Mouse (Mus musculus) heart, postnatal 0 days (tissue): ENCODE data around the gene Acyp1. TPM values are rescaled to one million over a fixed set of nuclear protein-coding genes. Genes with fewer than 3 reads are reported as not detected.

Source experiments
- ATAC-seq: fragments of 200-750 bp; cut with Nextera tagmentation; 2 replicates; pipeline ENCODE4 v1.8.0; 2017; ENCODE audit warnings: low read depth, moderate number of reproducible peaks, moderate library complexity; ENCODE audit not compliant: insufficient read depth
- DNase-seq: peaks from one replicate; pipeline ENCODE4 v3.0.0-alpha.2; 2016; ENCODE audit warnings: low spot score
- H3K27ac ChIP-seq: fragments of 300-500 bp; sonication (generic); 2 replicates; pipeline ENCODE4 v1.5.1; 2014; ENCODE audit warnings: low read depth, mild to moderate bottlenecking
- H3K27me3 ChIP-seq: fragments of 300-500 bp; sonication (generic); 2 replicates; pipeline ENCODE4 v1.6.1; 2014; ENCODE audit warnings: low read length, mixed read lengths; ENCODE audit not compliant: control insufficient read depth, insufficient read depth
- H3K36me3 ChIP-seq: fragments of 300-500 bp; sonication (generic); replicated peaks from 2 replicates; pipeline ENCODE4 v1.6.1; 2014; ENCODE audit warnings: low read length, mixed read lengths; ENCODE audit not compliant: control insufficient read depth, insufficient read depth
- H3K4me1 ChIP-seq: fragments of 300-500 bp; sonication (generic); 2 replicates; pipeline ENCODE4 v1.6.1; 2014; ENCODE audit warnings: antibody characterized with exemption; ENCODE audit not compliant: control insufficient read depth, insufficient read depth
- H3K4me2 ChIP-seq: fragments of 300-500 bp; sonication (generic); 2 replicates; pipeline ENCODE4 v1.6.1; 2014; ENCODE audit warnings: low read depth, mild to moderate bottlenecking, low read length, moderate library complexity
- H3K4me3 ChIP-seq: fragments of 300-500 bp; sonication (generic); 2 replicates; pipeline ENCODE4 v1.5.1; 2014; ENCODE audit warnings: low read depth, low read length
- H3K9ac ChIP-seq: fragments of 300-500 bp; sonication (generic); replicated peaks from 2 replicates; pipeline ENCODE4 v1.6.1; 2014; ENCODE audit warnings: low read depth, low read length, mixed read lengths
- H3K9me3 ChIP-seq: fragments of 300-500 bp; sonication (generic); replicated peaks from 2 replicates; pipeline ENCODE4 v1.6.1; 2016; ENCODE audit warnings: low read length; ENCODE audit not compliant: control insufficient read depth
- CTCF ChIP-seq: IDR thresholded peaks from 2 replicates; pipeline ENCODE4 v1.5.1; 2016; ENCODE audit warnings: antibody characterized with exemption, control low read depth, low read depth
- EP300 ChIP-seq: IDR thresholded peaks from 2 replicates; pipeline ENCODE4 v1.6.1; 2016; ENCODE audit warnings: antibody characterized with exemption, low read depth
- WGBS: fragments of 180-500 bp; shearing (Covaris S2); extraction: QIAGEN DNeasy Blood & Tissue Kit; methylation state at CpG from one replicate; pipeline ENCODE4 v1.1.7; 2014; 5-methylcytosine and 5-hydroxymethylcytosine counted together
- polyA plus RNA-seq: library from polyadenylated mRNA; unstranded; fragments of >200 nt; fragmentation: Nextera tagmentation; extraction: Ambion mirVana; gene quantifications from 2 replicates; pipeline ENCODE4 v1.2.1, GENCODE M21; 2015
- total RNA-seq: library from RNA; depleted of rRNA; stranded (reverse); fragments of >200 nt; gene quantifications from 2 replicates; pipeline ENCODE4 v1.2.3, GENCODE M21; 2014; ENCODE audit warnings: low replicate concordance

The Acyp1 gene
- total and polyA plus RNA-seq, 2 experiments from 2014 or later = 18.1 to 59.8 TPM

- no peak for TF ChIP-seq EP300
- TF ChIP-seq CTCF = no peak
- ATAC-seq = 0 out of 2 replicates have a peak, but pooled peaks have one; percentile 27
- H3K27ac ChIP-seq = peak overlapping the region; percentile 59
- no peak overlapping the region for H3K9ac ChIP-seq
- no peaks in the 10 kb centered on the region for H3K9me3 ChIP-seq
- no peak overlapping the region for H3K4me2 ChIP-seq
- WGBS = 57% methylated on average over 7 of the region's 7 CpGs
- H3K27me3 ChIP-seq = no peaks in the 10 kb centered on the region
- 0 out of 2 replicates have a peak, but pooled peaks cover 18% of the 10 kb centered on the region for H3K36me3 ChIP-seq
- H3K4me3 ChIP-seq = no peak overlapping the region
- peak; percentile 7 for DNase-seq
- no peaks in the 10 kb centered on the region for H3K4me1 ChIP-seq
Measured at GRCm38 (mm10) chr12:85256074-85256751, 32.0 kb downstream of the Acyp1 start.

- no peaks in the 10 kb centered on the region for H3K27me3 ChIP-seq
- 0 out of 2 replicates have a peak, but pooled peaks cover 4% of the 10 kb centered on the region for H3K9me3 ChIP-seq
- ATAC-seq (no peak), DNase-seq (no peak)
- TF ChIP-seq CTCF (no peak), EP300 (no peak)
- H3K36me3 ChIP-seq = peaks cover 16% of the 10 kb centered on the region
- no peak overlapping the region for H3K9ac ChIP-seq
- H3K4me1 ChIP-seq = no peaks in the 10 kb centered on the region
- 68% methylated on average over 3 of the region's 3 CpGs for WGBS
- no peak overlapping the region for H3K27ac ChIP-seq
- H3K4me3 ChIP-seq = no peak overlapping the region
- H3K4me2 ChIP-seq = no peak overlapping the region
Measured at GRCm38 (mm10) chr12:85252083-85252482, 36.2 kb downstream of the Acyp1 start.

- Histone ChIP-seq H3K9ac (no peak overlapping the region), H3K9me3 (no peaks in the 10 kb centered on the region), H3K27me3 (no peaks in the 10 kb centered on the region), H3K4me1 (no peaks in the 10 kb centered on the region), H3K36me3 (peaks cover 25% of the 10 kb centered on the region), H3K27ac (no peak overlapping the region), H3K4me3 (no peak overlapping the region), H3K4me2 (no peak overlapping the region)
- no peak for TF ChIP-seq CTCF
- no peak for TF ChIP-seq EP300
- 92% methylated on average over 5 of the region's 5 CpGs for WGBS
- no peak for DNase-seq
- no peak for ATAC-seq
Measured at GRCm38 (mm10) chr12:85237553-85237952, 50.7 kb downstream of the Acyp1 start.

DNA sequence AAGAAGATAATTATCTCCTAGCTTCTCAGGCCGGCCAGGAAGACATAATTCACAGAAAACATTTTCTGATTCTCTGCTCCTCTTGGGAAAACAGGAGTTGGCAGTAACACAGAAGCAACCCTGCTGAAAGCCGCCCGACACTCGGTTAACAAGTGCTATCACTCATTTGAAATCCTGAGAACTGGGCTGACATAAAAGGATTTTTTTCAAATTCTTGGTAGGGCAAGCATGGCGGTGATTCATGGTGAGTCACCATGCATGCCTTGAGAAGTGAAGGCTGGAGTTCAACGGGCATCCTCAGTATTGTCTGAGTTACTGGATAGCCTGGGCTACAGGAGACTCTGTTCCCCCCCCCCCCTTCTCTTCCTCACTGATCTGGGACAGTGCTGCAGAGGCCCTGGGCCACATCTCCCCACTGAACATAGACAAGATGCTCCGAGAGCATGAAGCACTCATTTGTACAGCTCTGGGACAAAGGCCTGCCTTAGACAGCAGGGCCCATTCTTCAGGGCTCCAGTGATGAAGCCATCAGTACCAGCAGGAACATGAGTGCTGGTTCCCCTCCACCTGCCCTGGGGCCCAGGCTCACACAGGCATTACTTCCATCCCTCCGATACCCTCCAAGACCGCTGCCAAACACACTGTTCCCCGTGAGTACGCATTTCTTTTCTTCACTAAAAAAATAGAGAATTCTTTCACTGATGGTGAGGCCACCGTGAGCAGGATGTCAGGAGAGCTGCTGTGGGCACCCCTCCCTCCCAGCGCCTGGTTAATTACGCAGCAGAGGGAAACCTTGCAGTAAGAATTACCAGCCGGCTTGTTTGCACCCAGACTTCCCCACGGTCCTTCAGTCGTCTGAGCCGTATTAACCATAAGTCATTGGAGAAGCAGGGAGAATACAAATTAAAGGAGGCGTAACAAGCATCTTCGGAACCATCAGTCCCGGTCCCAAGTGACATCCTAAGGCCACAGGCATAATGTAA is 54.6 kb downstream of the Acyp1 start:
- no peak overlapping the region for H3K4me2 ChIP-seq
- H3K27ac ChIP-seq = no peak overlapping the region
- no peaks in the 10 kb centered on the region for H3K4me1 ChIP-seq
- H3K9me3 ChIP-seq = no peaks in the 10 kb centered on the region
- no peak for TF ChIP-seq EP300
- no peak for TF ChIP-seq CTCF
- H3K4me3 ChIP-seq = no peak overlapping the region
- no peak for DNase-seq
- no peaks in the 10 kb centered on the region for H3K27me3 ChIP-seq
- peaks cover 16% of the 10 kb centered on the region for H3K36me3 ChIP-seq
- ATAC-seq = no peak
- H3K9ac ChIP-seq = no peak overlapping the region
- 83% methylated on average over 21 of the region's 21 CpGs for WGBS

DNA sequence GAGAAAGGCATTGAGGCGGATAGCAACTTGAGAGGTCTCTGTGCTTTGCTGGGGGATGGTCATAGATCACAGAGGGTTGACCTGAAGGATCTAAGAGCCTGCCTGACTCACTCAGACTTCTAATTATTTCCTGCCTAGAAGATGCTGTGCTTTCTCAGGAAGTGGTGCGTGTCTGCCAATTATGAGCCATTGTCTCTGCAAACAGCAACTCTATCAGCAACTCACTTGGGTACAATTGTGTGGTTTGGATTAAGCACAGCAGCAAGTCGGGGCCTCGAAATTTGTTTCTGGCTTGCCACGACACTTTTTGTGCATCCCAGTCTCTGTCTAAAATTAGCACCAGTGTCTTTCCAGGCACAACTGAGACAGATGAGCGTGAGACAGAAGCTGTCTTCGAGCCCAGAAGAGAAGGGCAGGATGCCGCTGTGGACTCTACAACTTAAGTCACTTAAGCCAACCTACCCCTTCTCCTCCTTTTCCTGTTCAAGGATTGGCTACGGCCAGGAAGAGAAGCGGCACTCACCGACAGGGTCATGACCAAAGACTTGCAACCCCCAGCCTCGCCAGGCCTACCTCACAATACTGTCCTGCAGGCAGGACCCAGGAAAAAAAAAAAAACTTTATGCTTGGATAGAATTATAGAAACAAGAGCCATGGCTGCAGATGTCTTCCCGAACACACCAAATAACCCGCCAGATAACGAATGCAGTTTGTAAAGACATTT is 60.2 kb downstream of the Acyp1 start:
- H3K27me3 ChIP-seq = no peaks in the 10 kb centered on the region
- H3K27ac ChIP-seq = peak overlapping the region; percentile 47
- DNase-seq (no peak), ATAC-seq (no peak)
- no peaks in the 10 kb centered on the region for H3K9me3 ChIP-seq
- H3K9ac ChIP-seq = no peak overlapping the region
- no peak for TF ChIP-seq EP300
- TF ChIP-seq CTCF = no peak
- no peaks in the 10 kb centered on the region for H3K4me1 ChIP-seq
- 36% methylated on average over 15 of the region's 15 CpGs for WGBS
- no peak overlapping the region for H3K4me3 ChIP-seq
- peak overlapping the region; percentile 28; the same call in 1 of the 2 replicates for H3K4me2 ChIP-seq
- peaks cover 42% of the 10 kb centered on the region for H3K36me3 ChIP-seq
